Mouse (Mus musculus) olfactory bulb, adult 2 months (tissue): ENCODE data around the gene Dctn3.

Experiments used
- CTCF ChIP-seq: fragments of 200-500 bp; IDR thresholded peaks from 2 replicates; pipeline ENCODE4 v1.5.1; 2012; ENCODE audit warnings: low read depth, mild to moderate bottlenecking, low read length, moderate library complexity; ENCODE audit not compliant: insufficient read depth
- POLR2A ChIP-seq: fragments of 200-500 bp; IDR thresholded peaks from 2 replicates; pipeline ENCODE4 v1.6.1; 2012; ENCODE audit warnings: mild to moderate bottlenecking, low read depth, low read length, moderate library complexity; ENCODE audit not compliant: insufficient read depth

- TF ChIP-seq CTCF, result no peak
- no peak for TF ChIP-seq POLR2A
Observed at GRCm38 (mm10) chr4:41681176-41681575, 41.8 kb downstream of the Dctn3 start.
